Mouse (Mus musculus): ENCODE results near the gene Rnf41.

- no peak for TF ChIP-seq CTCF (IDR thresholded peaks at IDR 0.05 in 2 of 3, conservative IDR thresholded peaks at IDR 0.05 in 1 of 3; ENCODE audit: control insufficient read depth in 1 of 3, insufficient read depth in 1 of 3, low read depth in 2 of 3, low read length in 3 of 3, poor library complexity in 1 of 3, severe bottlenecking in 1 of 3)
- 0 out of 2 replicates have a peak, but pooled peaks have one; percentile 35 for TF ChIP-seq GATA1 (IDR thresholded peaks at IDR 0.05; ENCODE audit: low read depth, low read length)
- no peak for TF ChIP-seq POLR2A (IDR thresholded peaks at IDR 0.05; ENCODE audit: control insufficient read depth in 1 of 2, insufficient read depth in 1 of 2, low read depth in 1 of 2, low read length in 2 of 2, poor library complexity in 1 of 2)
- no peak for TF ChIP-seq HCFC1 (IDR thresholded peaks at IDR 0.05; ENCODE audit: low read depth, low read length)
- no peak for TF ChIP-seq ZC3H11A (IDR thresholded peaks at IDR 0.05; ENCODE audit: low read depth, low read length)
- TF ChIP-seq EP300 (IDR thresholded peaks at IDR 0.05; ENCODE audit: low read depth in 1 of 2, low read length in 2 of 2): no peak
- no peak for TF ChIP-seq KAT2A (conservative IDR thresholded peaks at IDR 0.05; ENCODE audit: low read depth, low read length)
- no peak; the same call in 1 of the 2 replicates for TF ChIP-seq BHLHE40 (IDR thresholded peaks at IDR 0.05; ENCODE audit: borderline replicate concordance, low read depth, low read length)
- TF ChIP-seq CHD1 (IDR thresholded peaks at IDR 0.05; ENCODE audit: low read depth, low read length): no peak
- TF ChIP-seq ZKSCAN1 (IDR thresholded peaks at IDR 0.05; ENCODE audit: low read depth, low read length): no peak
- TF ChIP-seq E2F4 (IDR thresholded peaks at IDR 0.05; ENCODE audit: borderline replicate concordance, low read depth, low read length): no peak
- no peak for TF ChIP-seq MAZ (IDR thresholded peaks at IDR 0.05; ENCODE audit: low read depth, low read length)
- TF ChIP-seq USF1 (IDR thresholded peaks at IDR 0.05; ENCODE audit: low read depth, low read length): no peak
- TF ChIP-seq ETS1 (IDR thresholded peaks at IDR 0.05; ENCODE audit: low read depth, low read length): no peak
Measured at GRCm38 (mm10) chr10:128445407-128445806, 34.0 kb downstream of the Rnf41 start.

Measured in MEL (cell line).